8 mouse cellular contexts compared by ENCODE assay signal in genomic region chr1:59236856-59237441, GRCm38 (mm10). TPM values are rescaled to one million over a fixed set of nuclear protein-coding genes. Genes with fewer than 3 reads are reported as not detected.
A peak's percentile ranks its signal among the peaks of the same experiment; 100 is the strongest.
DNase-seq lines count a peak whose midpoint lies in the region; ATAC-seq and TF ChIP-seq lines count a peak whose summit lies in the region.

TSS of gene Als2 (minus strand) at chr1:59237231.

- H3K27me3 ChIP-seq in megakaryocyte, embryonic 14.5 days (replicated peaks): no peaks in the 10 kb centered on the region

- peak; percentile 96 to 97 for DNase-seq in gastrocnemius, adult 8-10 months (ENCODE audit: low spot score in 2 of 2)
- peak; percentile 88 for DNase-seq in hindlimb bud, embryonic 11.5 days (ENCODE audit: extremely low spot score, low read depth, low spot score)
- peak; percentile 97 to 99 for DNase-seq in left cerebral cortex, adult 8-10 months (ENCODE audit: low spot score in 2 of 2)
- DNase-seq in right cerebral cortex, postnatal 10 days (ENCODE audit: low spot score in 2 of 2): peak; percentile 99 to 100
- DNase-seq in urinary bladder, postnatal 25 days (ENCODE audit: low spot score): peak; percentile 99

- TF ChIP-seq POLR2A in cortical plate, adult 2 months (IDR thresholded peaks at IDR 0.05; ENCODE audit: extremely low read depth, insufficient read depth, low read length): peak; percentile 73

- peak within 1 kb of the TSS; percentile 74 for H3K4me3 ChIP-seq in cortical plate, adult 2 months (ENCODE audit: insufficient read depth, low read length)
- peak within 1 kb of the TSS; percentile 95 for H3K4me3 ChIP-seq in megakaryocyte, embryonic 14.5 days (replicated peaks)

- peak; percentile 92 for ATAC-seq in activated CD4-positive, CD25-positive, alpha-beta regulatory T cell, adult 4 months

- no peaks in the 10 kb centered on the region for H3K36me3 ChIP-seq in megakaryocyte, embryonic 14.5 days (replicated peaks; ENCODE audit: low read length)

- H3K4me1 ChIP-seq in cortical plate, adult 2 months (ENCODE audit: control insufficient read depth, insufficient read depth, low read length): no peaks in the 10 kb centered on the region; the same call in 1 of the 2 replicates
- peaks cover 10% of the 10 kb centered on the region for H3K4me1 ChIP-seq in megakaryocyte, embryonic 14.5 days

- TF ChIP-seq CTCF in cortical plate, adult 2 months (IDR thresholded peaks at IDR 0.05; ENCODE audit: extremely low read depth, insufficient read depth, low read length): no peak

- peaks cover 9% of the 10 kb centered on the region for H3K9me3 ChIP-seq in megakaryocyte, embryonic 14.5 days

- peak within 1 kb of the TSS; percentile 49; the same call in 1 of the 2 replicates for H3K27ac ChIP-seq in cortical plate, adult 2 months (ENCODE audit: insufficient read depth, low read length)

RNA-seq across cellular contexts. Expression of gene Als2, which starts in this region (rescaled TPM):
- polyA plus RNA-seq in activated CD4-positive, CD25-positive, alpha-beta regulatory T cell, adult 4 months (2017; shearing (Covaris generic)): 1 to 10 TPM; 4.6 to 5.4 TPM
- polyA plus RNA-seq in cortical plate, adult 2 months (2012; rRNA removed): 14.4 and 15.0 TPM in 2 replicates
- 10 to 100 TPM; 16.5 to 18.5 (median 17.7) TPM for total RNA-seq in gastrocnemius, adult 8-10 months (2022)
- total RNA-seq in left cerebral cortex, adult 8-10 months (2022): 10 to 100 TPM; 30.2 to 36.6 (median 31.0) TPM
- polyA plus RNA-seq in megakaryocyte, embryonic 14.5 days (2012; ENCODE audit: insufficient read depth, low replicate concordance): 0.69 TPM in 1 of 2 replicates, not detected in the other

Comparison
In these comparisons a context has a peak if more than half of its experiments do, and no peak if none do; other contexts are left out.
1. Peak in every context shown above with its lines: DNase-seq, ATAC-seq, H3K4me3 ChIP-seq and H3K27ac ChIP-seq.